In genomic region chr7:101516460-101516859, GRCm38 (mm10) we compare ENCODE assay signal across 18 mouse cellular contexts.
DNase-seq lines count a peak whose midpoint lies in the region; ATAC-seq and TF ChIP-seq lines count a peak whose summit lies in the region.
"Had no signal": no experiment of that assay in that cellular context is flagged by ENCODE, and none has a peak within 500 bp of the region (broad histone marks: within the 10 kb centered on the region; RNA-seq: fewer than 3 reads in every experiment).

No protein-coding gene starts in this region.

- H3K4me1 ChIP-seq in kidney, adult 2 months (ENCODE audit: control insufficient read depth, insufficient read depth, low read length): no peaks in the 10 kb centered on the region
- no peaks in the 10 kb centered on the region for H3K4me1 ChIP-seq in kidney, embryonic 16.5 days (ENCODE audit: insufficient read depth, low read length)
- no peaks in the 10 kb centered on the region for H3K4me1 ChIP-seq in stomach, postnatal 0 days (replicated peaks; ENCODE audit: control insufficient read depth, insufficient read depth)
- H3K4me1 ChIP-seq: heart, embryonic 15.5 days; neural tube, embryonic 12.5 days had no signal

- no peak overlapping the region for H3K4me3 ChIP-seq in kidney, adult 2 months (ENCODE audit: insufficient read depth, low read depth, low read length)
- no peak overlapping the region for H3K4me3 ChIP-seq in kidney, embryonic 16.5 days (ENCODE audit: low read length)
- H3K4me3 ChIP-seq in stomach, postnatal 0 days (ENCODE audit: low read depth, low read length): no peak overlapping the region
- H3K4me3 ChIP-seq: heart, embryonic 15.5 days; limb, embryonic 15.5 days; neural tube, embryonic 12.5 days had no signal

- no peak for DNase-seq in kidney, adult 2 months
- peak; percentile 21 for DNase-seq in thymus, postnatal 0 days (ENCODE audit: low spot score)
- DNase-seq in thymus, postnatal 10 days (ENCODE audit: low spot score in 2 of 2): no peak
- peak; percentile 48 for DNase-seq in T-cell, adult 2 months (ENCODE audit: low spot score)
- DNase-seq in stomach, postnatal 0 days (ENCODE audit: low spot score): no peak
- no peak for DNase-seq in urinary bladder, postnatal 25 days (ENCODE audit: low spot score)
- no peak for DNase-seq in kidney, postnatal 14 days
- DNase-seq: cerebellum, postnatal 25 days; gastrocnemius, postnatal 36 days; lung, postnatal 36 days; midbrain, embryonic 14.5 days; retina, postnatal 1 day had no signal

- TF ChIP-seq EP300 in stomach, postnatal 0 days (optimal IDR thresholded peaks at IDR 0.05): no peak

- H3K36me3 ChIP-seq in kidney, adult 2 months (ENCODE audit: control insufficient read depth, insufficient read depth, low read length): no peaks in the 10 kb centered on the region
- no peaks in the 10 kb centered on the region for H3K36me3 ChIP-seq in kidney, embryonic 16.5 days (ENCODE audit: insufficient read depth, low read length)
- H3K36me3 ChIP-seq in stomach, postnatal 0 days (ENCODE audit: control insufficient read depth, insufficient read depth, low read length): no peaks in the 10 kb centered on the region
- H3K36me3 ChIP-seq: heart, embryonic 15.5 days; limb, embryonic 15.5 days; neural tube, embryonic 12.5 days had no signal

- H3K4me2 ChIP-seq in kidney, embryonic 16.5 days (replicated peaks; ENCODE audit: low read depth, low read length): no peak overlapping the region
- no peak overlapping the region for H3K4me2 ChIP-seq in stomach, postnatal 0 days (replicated peaks; ENCODE audit: low read depth)
- H3K4me2 ChIP-seq: heart, embryonic 15.5 days; hindbrain, embryonic 14.5 days; limb, embryonic 15.5 days; neural tube, embryonic 12.5 days had no signal

- no peaks in the 10 kb centered on the region for H3K9me3 ChIP-seq in kidney, embryonic 16.5 days (ENCODE audit: low read length)
- H3K9me3 ChIP-seq in stomach, postnatal 0 days (ENCODE audit: control insufficient read depth, low read length): no peaks in the 10 kb centered on the region
- H3K9me3 ChIP-seq: heart, embryonic 15.5 days; limb, embryonic 15.5 days; neural tube, embryonic 12.5 days had no signal

- H3K27me3 ChIP-seq in kidney, adult 2 months (replicated peaks; ENCODE audit: control insufficient read depth, insufficient read depth, low read length): no peaks in the 10 kb centered on the region
- no peaks in the 10 kb centered on the region for H3K27me3 ChIP-seq in kidney, embryonic 16.5 days (ENCODE audit: insufficient read depth, low read length)
- H3K27me3 ChIP-seq in stomach, postnatal 0 days (ENCODE audit: control insufficient read depth, insufficient read depth, low read length): no peaks in the 10 kb centered on the region
- H3K27me3 ChIP-seq: limb, embryonic 15.5 days; neural tube, embryonic 12.5 days had no signal

- 65% methylated on average over 6 of the region's 6 CpGs for WGBS in kidney, adult 2 months
- WGBS in kidney, embryonic 16.5 days: 68% methylated on average over 6 of the region's 6 CpGs
- 61% methylated on average over 6 of the region's 6 CpGs for WGBS in stomach, postnatal 0 days

- TF ChIP-seq POLR2A in kidney, adult 2 months (IDR thresholded peaks at IDR 0.05; ENCODE audit: low read depth, low read length): no peak

- no peak for ATAC-seq in kidney, embryonic 16.5 days (ENCODE audit: low FRiP score, low TSS enrichment)
- no peak for ATAC-seq in stomach, postnatal 0 days (ENCODE audit: low FRiP score, low TSS enrichment)
- ATAC-seq: forebrain, embryonic 14.5 days had no signal

- peak; percentile 11; the same call in 1 of the 2 replicates for TF ChIP-seq CTCF in kidney, adult 2 months (conservative IDR thresholded peaks at IDR 0.05; ENCODE audit: insufficient read depth, insufficient read length, low read depth, low read length)
- 0 out of 2 replicates have a peak, but pooled peaks have one; percentile 28 for TF ChIP-seq CTCF in stomach, postnatal 0 days (IDR thresholded peaks at IDR 0.05; ENCODE audit: low read depth)

- H3K27ac ChIP-seq in kidney, adult 2 months (ENCODE audit: insufficient read depth, low read depth, low read length): no peak overlapping the region
- no peak overlapping the region for H3K27ac ChIP-seq in kidney, embryonic 16.5 days (ENCODE audit: low read length)
- H3K27ac ChIP-seq in stomach, postnatal 0 days (replicated peaks): no peak overlapping the region
- H3K27ac ChIP-seq: heart, embryonic 15.5 days; hindbrain, embryonic 14.5 days; limb, embryonic 15.5 days; neural tube, embryonic 12.5 days had no signal

- H3K9ac ChIP-seq in kidney, embryonic 16.5 days (replicated peaks; ENCODE audit: low read length): no peak overlapping the region
- H3K9ac ChIP-seq in stomach, postnatal 0 days (ENCODE audit: low read length): no peak overlapping the region
- H3K9ac ChIP-seq: heart, embryonic 15.5 days; hindbrain, embryonic 14.5 days; limb, embryonic 15.5 days; neural tube, embryonic 12.5 days had no signal

Comparison
In these comparisons a context has a peak if more than half of its experiments do, and no peak if none do; other contexts are left out.
1. DNase-seq: peak in thymus, postnatal 0 days (single experiment) and T-cell, adult 2 months (single experiment); none in kidney, adult 2 months (single experiment), thymus, postnatal 10 days (0 of 2), stomach, postnatal 0 days (single experiment), urinary bladder, postnatal 25 days (single experiment) and kidney, postnatal 14 days (single experiment).